Mouse (Mus musculus): Measurements from ENCODE around the gene Olfr370.

The Olfr370 gene

GRCm38 (mm10) chr8:83575561-83576515 is 40.3 kb downstream of the Olfr370 start:
- 56% methylated on average over 17 of the region's 17 CpGs for WGBS

DNA sequence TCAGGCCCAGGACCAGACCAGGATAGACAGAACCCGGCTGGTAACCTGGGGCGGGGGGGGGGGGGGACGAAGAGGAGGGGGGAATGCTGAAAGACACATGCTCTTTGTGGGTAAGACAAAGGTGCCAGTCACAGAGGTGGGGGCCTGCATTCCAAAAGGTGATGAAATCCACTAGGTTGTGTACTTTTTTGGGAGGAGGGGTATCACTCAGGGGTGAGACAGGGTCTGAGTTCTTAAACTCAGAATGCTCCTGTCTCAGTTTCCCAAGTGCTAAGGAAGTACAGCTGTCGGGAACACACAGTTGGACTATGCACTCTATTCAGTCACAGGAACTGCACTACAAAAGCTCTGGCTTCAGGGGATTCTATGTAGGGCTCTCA is 40.9 kb downstream of the Olfr370 start:
- 47% methylated on average over 4 of the region's 4 CpGs for WGBS

- 66% methylated on average over 4 of the region's 4 CpGs for WGBS
These were observed 41.3 kb downstream of the Olfr370 start for GRCm38 (mm10) chr8:83576921-83577320.

DNA sequence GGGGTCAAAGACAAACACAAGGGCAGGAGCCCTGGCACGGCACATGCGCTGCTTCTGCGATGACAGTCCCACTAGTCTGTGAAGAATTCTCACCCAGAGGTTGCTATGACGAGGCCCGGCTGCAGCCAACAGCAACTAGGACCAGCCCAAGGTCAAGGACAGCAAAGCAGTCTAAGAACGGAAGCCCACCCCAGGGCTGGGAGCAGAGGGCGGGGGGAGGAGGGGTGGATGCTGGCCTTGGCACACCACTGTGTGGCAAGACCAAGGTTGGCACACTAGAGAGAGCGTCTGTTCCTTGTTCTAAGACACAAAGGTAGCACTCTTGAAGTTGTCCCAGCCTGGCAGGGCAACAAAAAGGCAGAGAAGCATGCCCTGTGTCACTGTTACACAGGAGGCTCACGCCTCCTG is 41.8 kb downstream of the Olfr370 start:
- 35% methylated on average over 9 of the region's 9 CpGs for WGBS

GRCm38 (mm10) chr8:83578131-83579055 is 42.8 kb downstream of the Olfr370 start:
- 53% methylated on average over 17 of the region's 17 CpGs for WGBS

DNA sequence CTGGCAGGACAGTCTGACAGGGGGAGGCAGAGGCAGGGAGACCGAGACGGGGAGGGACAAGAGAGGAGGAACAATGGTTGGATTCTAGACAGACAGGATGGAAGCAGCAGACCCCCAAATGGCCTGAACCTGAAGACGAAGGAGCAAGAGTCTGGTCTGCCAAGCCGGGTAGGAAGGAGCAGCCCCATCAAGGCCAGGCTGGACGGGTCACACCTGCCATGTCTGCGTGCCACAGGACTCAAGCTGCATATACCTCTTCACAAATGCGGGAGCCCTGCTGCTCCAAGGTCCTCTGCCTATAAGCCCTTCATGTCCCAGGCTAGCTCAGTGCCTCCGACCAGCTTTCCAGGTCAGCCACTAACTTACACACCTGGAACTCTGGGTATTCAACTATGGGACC is 44.1 kb downstream of the Olfr370 start:
- WGBS: 83% methylated on average over 8 of the region's 8 CpGs

- 67% methylated on average over 8 of the region's 8 CpGs for WGBS
These were observed 45.2 kb downstream of the Olfr370 start for GRCm38 (mm10) chr8:83580826-83581225.

GRCm38 (mm10) chr8:83582226-83582625 is 46.6 kb downstream of the Olfr370 start:
- WGBS: 58% methylated on average over 8 of the region's 8 CpGs

- WGBS: 68% methylated on average over 15 of the region's 15 CpGs
These were observed 47.7 kb downstream of the Olfr370 start for GRCm38 (mm10) chr8:83583236-83583635.

- 96% methylated on average over 1 of the region's 1 CpGs for WGBS
These were observed 49.2 kb downstream of the Olfr370 start for GRCm38 (mm10) chr8:83584771-83585170.

DNA sequence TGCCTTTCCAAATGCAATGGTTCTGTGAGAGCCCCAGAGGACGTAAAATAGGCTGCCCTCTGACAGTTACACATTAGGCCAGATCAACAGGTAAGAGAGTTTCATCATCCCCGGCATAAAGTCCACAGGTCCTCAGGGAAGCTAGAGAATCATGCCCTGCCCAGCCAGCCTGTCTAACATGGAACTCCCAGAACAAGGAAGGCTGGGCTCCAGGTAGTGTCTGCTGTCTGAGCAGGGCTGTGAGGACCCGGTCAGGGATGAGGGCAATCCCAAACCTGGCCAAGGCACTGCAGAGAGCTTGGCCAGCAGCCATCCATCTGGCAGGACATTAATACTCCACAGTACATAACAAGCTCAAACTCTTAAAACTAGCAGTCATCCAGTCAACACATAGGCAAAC is 49.8 kb downstream of the Olfr370 start:
- 65% methylated on average over 3 of the region's 3 CpGs for WGBS

GRCm38 (mm10) chr8:83587644-83588043 is 52.1 kb downstream of the Olfr370 start:
- 69% methylated on average over 6 of the region's 6 CpGs for WGBS

GRCm38 (mm10) chr8:83588886-83589285 is 53.3 kb downstream of the Olfr370 start:
- 74% methylated on average over 5 of the region's 5 CpGs for WGBS

GRCm38 (mm10) chr8:83590488-83591023 is 55.0 kb downstream of the Olfr370 start:
- 68% methylated on average over 7 of the region's 7 CpGs for WGBS

DNA sequence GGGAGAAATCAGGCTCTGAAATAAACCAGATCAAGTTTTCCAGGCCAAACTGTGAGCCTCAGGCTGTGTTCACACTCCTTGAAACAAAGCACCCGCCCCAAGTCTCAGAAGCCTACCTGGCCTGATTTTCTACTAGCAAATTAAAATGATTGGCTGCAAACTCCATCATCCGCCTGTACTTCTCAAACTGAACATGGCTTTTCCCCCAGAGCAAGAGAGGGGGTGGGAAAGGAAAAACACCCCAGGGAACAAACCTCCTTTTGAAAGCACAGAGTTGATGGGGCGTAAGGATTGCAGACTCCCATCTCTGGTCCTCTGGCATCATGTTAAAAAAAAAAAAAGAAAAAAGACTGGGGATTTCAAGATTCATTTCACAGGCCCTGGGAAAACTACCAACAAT is 57.1 kb downstream of the Olfr370 start:
- 27% methylated on average over 3 of the region's 3 CpGs for WGBS

- under 1% methylated on average over 22 of the region's 22 CpGs for WGBS
These were observed 58.0 kb downstream of the Olfr370 start for GRCm38 (mm10) chr8:83593325-83594166.

GRCm38 (mm10) chr8:83594167-83595049 is 58.8 kb downstream of the Olfr370 start:
- under 1% methylated on average over 43 of the region's 43 CpGs for WGBS
